Mouse (Mus musculus): ENCODE measurements around the gene St14.

The St14 gene

GRCm38 (mm10) chr9:31120533-31120915 is 11.1 kb downstream of the St14 start:
- no peak for DNase-seq

GRCm38 (mm10) chr9:31119882-31120532 is 11.6 kb downstream of the St14 start:
- DNase-seq: no peak

- no peak for DNase-seq
Measured at GRCm38 (mm10) chr9:31119405-31119804, 12.2 kb downstream of the St14 start.

- DNase-seq: no peak
Measured at GRCm38 (mm10) chr9:31118520-31119298, 12.9 kb downstream of the St14 start.

- no peak for DNase-seq
Measured at GRCm38 (mm10) chr9:31117488-31117887, 14.2 kb downstream of the St14 start.

- no peak for DNase-seq
Measured at GRCm38 (mm10) chr9:31117088-31117487, 14.6 kb downstream of the St14 start.

- DNase-seq: no peak
Measured at GRCm38 (mm10) chr9:31115586-31115985, 16.1 kb downstream of the St14 start.

GRCm38 (mm10) chr9:31108464-31108863 is 23.2 kb downstream of the St14 start:
- DNase-seq: no peak

GRCm38 (mm10) chr9:31098118-31098517 is 33.5 kb downstream of the St14 start:
- no peak for DNase-seq

GRCm38 (mm10) chr9:31097088-31098082 is 34.3 kb downstream of the St14 start:
- no peak for DNase-seq

GRCm38 (mm10) chr9:31092833-31093195 is 38.8 kb downstream of the St14 start:
- no peak for DNase-seq

GRCm38 (mm10) chr9:31092111-31092832 is 39.4 kb downstream of the St14 start:
- DNase-seq: no peak

- no peak for DNase-seq
Measured at GRCm38 (mm10) chr9:31091162-31091581, 40.5 kb downstream of the St14 start.

GRCm38 (mm10) chr9:31090081-31091023 is 41.3 kb downstream of the St14 start:
- DNase-seq: no peak

- no peak for DNase-seq
Measured at GRCm38 (mm10) chr9:31089541-31089940, 42.1 kb downstream of the St14 start.

- no peak for DNase-seq
Measured at GRCm38 (mm10) chr9:31088883-31089282, 42.8 kb downstream of the St14 start.

GRCm38 (mm10) chr9:31088116-31088515 is 43.5 kb downstream of the St14 start:
- no peak for DNase-seq

GRCm38 (mm10) chr9:31087466-31087865 is 44.2 kb downstream of the St14 start:
- no peak for DNase-seq

GRCm38 (mm10) chr9:31086754-31087145 is 44.9 kb downstream of the St14 start:
- no peak for DNase-seq

- DNase-seq: peak; percentile 70
Measured at GRCm38 (mm10) chr9:31086085-31086753, 45.4 kb downstream of the St14 start.

- no peak for DNase-seq
Measured at GRCm38 (mm10) chr9:31085556-31085955, 46.1 kb downstream of the St14 start.
